Mouse (Mus musculus): ENCODE results near the gene Notch3. TPM values are rescaled to one million over a fixed set of nuclear protein-coding genes. Genes with fewer than 3 reads are reported as not detected.

Notch3 gene
- polyA plus RNA-seq, 1 experiment from 2014 or later = 26.8 TPM

- DNase-seq (ENCODE audit: low spot score) (no peak), ATAC-seq (replicated peaks; ENCODE audit: low FRiP score) (no peak)
- Histone ChIP-seq H3K27me3 (ENCODE audit: control insufficient read depth, insufficient read depth, low read length) (no peaks in the 10 kb centered on the region), H3K4me3 (ENCODE audit: low read depth, low read length) (no peak overlapping the region), H3K4me2 (ENCODE audit: low read depth, low read length, severe bottlenecking) (no peak overlapping the region), H3K4me1 (replicated peaks; ENCODE audit: control insufficient read depth, insufficient read depth, low read length) (no peaks in the 10 kb centered on the region), H3K9me3 (ENCODE audit: control insufficient read depth, low read length) (no peaks in the 10 kb centered on the region), H3K36me3 (ENCODE audit: control insufficient read depth, insufficient read depth, low read length) (peaks cover 28% of the 10 kb centered on the region), H3K9ac (ENCODE audit: low read length) (no peak overlapping the region), H3K27ac (ENCODE audit: low read depth, low read length) (no peak overlapping the region)
- WGBS = 87% methylated on average over 2 of the region's 2 CpGs
These were observed 33.1 kb upstream of the Notch3 start for GRCm38 (mm10) chr17:32199796-32200195.

- H3K36me3 ChIP-seq (ENCODE audit: control insufficient read depth, insufficient read depth, low read length) = peaks cover 25% of the 10 kb centered on the region
- H3K4me3 ChIP-seq (ENCODE audit: low read depth, low read length) = no peak overlapping the region
- H3K9ac ChIP-seq (ENCODE audit: low read length) = no peak overlapping the region
- DNase-seq (ENCODE audit: low spot score) (no peak), ATAC-seq (replicated peaks; ENCODE audit: low FRiP score) (no peak)
- 91% methylated on average over 14 of the region's 14 CpGs for WGBS
- H3K4me1 ChIP-seq (replicated peaks; ENCODE audit: control insufficient read depth, insufficient read depth, low read length) = no peaks in the 10 kb centered on the region
- no peak overlapping the region for H3K4me2 ChIP-seq (ENCODE audit: low read depth, low read length, severe bottlenecking)
- no peak overlapping the region for H3K27ac ChIP-seq (ENCODE audit: low read depth, low read length)
- H3K27me3 ChIP-seq (ENCODE audit: control insufficient read depth, insufficient read depth, low read length) = no peaks in the 10 kb centered on the region
- H3K9me3 ChIP-seq (ENCODE audit: control insufficient read depth, low read length) = no peaks in the 10 kb centered on the region
These were observed 30.5 kb upstream of the Notch3 start for GRCm38 (mm10) chr17:32197156-32197555.

DNA sequence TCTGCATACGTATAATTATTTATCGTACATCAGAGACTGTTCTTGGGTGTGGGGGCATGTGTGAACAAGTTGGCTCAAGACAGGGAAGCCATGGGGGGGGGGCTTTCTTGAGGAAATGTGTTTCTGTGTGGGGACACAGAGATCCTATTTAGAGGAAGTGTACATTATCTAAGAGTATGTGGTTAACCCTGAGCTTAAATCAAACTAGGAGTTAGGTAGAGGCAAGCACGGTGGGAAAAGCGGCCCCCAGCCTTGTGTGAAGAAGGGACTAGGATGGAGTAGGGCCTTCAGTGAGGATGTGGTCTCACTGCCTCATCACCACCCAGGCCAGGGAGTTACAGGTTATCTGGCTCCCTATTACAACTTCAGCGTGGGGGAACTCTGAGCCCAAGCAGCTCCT lies 29.1 kb upstream of the Notch3 start:
- Histone ChIP-seq H3K4me2 (ENCODE audit: low read depth, low read length, severe bottlenecking) (no peak overlapping the region), H3K27ac (ENCODE audit: low read depth, low read length) (no peak overlapping the region), H3K9me3 (ENCODE audit: control insufficient read depth, low read length) (no peaks in the 10 kb centered on the region), H3K4me1 (replicated peaks; ENCODE audit: control insufficient read depth, insufficient read depth, low read length) (no peaks in the 10 kb centered on the region), H3K9ac (ENCODE audit: low read length) (no peak overlapping the region), H3K4me3 (ENCODE audit: low read depth, low read length) (no peak overlapping the region), H3K36me3 (ENCODE audit: control insufficient read depth, insufficient read depth, low read length) (peaks cover 21% of the 10 kb centered on the region), H3K27me3 (ENCODE audit: control insufficient read depth, insufficient read depth, low read length) (no peaks in the 10 kb centered on the region)
- DNase-seq (ENCODE audit: low spot score) (no peak), ATAC-seq (replicated peaks; ENCODE audit: low FRiP score) (no peak)
- WGBS = 94% methylated on average over 5 of the region's 5 CpGs

GRCm38 (mm10) chr17:32193010-32193409 lies 26.4 kb upstream of the Notch3 start:
- Histone ChIP-seq H3K4me3 (ENCODE audit: low read depth, low read length) (no peak overlapping the region), H3K27me3 (ENCODE audit: control insufficient read depth, insufficient read depth, low read length) (peaks cover 9% of the 10 kb centered on the region; the same call in 1 of the 2 replicates), H3K4me2 (ENCODE audit: low read depth, low read length, severe bottlenecking) (no peak overlapping the region), H3K4me1 (replicated peaks; ENCODE audit: control insufficient read depth, insufficient read depth, low read length) (peaks cover 4% of the 10 kb centered on the region), H3K9me3 (ENCODE audit: control insufficient read depth, low read length) (no peaks in the 10 kb centered on the region), H3K9ac (ENCODE audit: low read length) (no peak overlapping the region), H3K36me3 (ENCODE audit: control insufficient read depth, insufficient read depth, low read length) (peaks cover 8% of the 10 kb centered on the region), H3K27ac (ENCODE audit: low read depth, low read length) (no peak overlapping the region)
- no peak for ATAC-seq (replicated peaks; ENCODE audit: low FRiP score)
- no peak for DNase-seq (ENCODE audit: low spot score)
- WGBS = 87% methylated on average over 5 of the region's 5 CpGs

DNA sequence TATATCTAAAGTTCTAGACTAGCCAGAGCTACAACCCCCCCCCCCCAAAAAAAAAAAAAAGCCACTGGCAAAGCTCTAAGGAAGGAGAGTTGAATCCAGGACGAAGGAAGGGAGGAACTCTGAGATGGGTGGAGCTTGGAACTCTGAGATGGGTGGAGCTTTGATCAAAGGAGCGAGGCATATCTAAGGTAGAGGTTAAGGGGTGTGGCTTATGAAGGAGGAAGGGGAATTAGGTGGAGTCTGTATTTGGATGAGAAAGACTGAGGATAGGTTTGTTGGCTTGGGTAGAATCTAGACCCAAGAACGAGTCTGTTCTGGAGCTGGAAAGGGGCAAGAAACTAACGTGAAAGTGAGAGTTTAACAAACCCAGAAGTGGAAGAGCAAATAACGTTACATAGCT lies 23.2 kb upstream of the Notch3 start:
- ATAC-seq (replicated peaks; ENCODE audit: low FRiP score) = no peak
- H3K9me3 ChIP-seq (ENCODE audit: control insufficient read depth, low read length) = no peaks in the 10 kb centered on the region
- H3K27ac ChIP-seq (ENCODE audit: low read depth, low read length) = no peak overlapping the region
- no peak for DNase-seq (ENCODE audit: low spot score)
- no peaks in the 10 kb centered on the region for H3K36me3 ChIP-seq (ENCODE audit: control insufficient read depth, insufficient read depth, low read length)
- no peak overlapping the region for H3K4me3 ChIP-seq (ENCODE audit: low read depth, low read length)
- 11% methylated on average over 5 of the region's 5 CpGs for WGBS
- peaks cover 10% of the 10 kb centered on the region; the same call in 1 of the 2 replicates for H3K27me3 ChIP-seq (ENCODE audit: control insufficient read depth, insufficient read depth, low read length)
- H3K9ac ChIP-seq (ENCODE audit: low read length) = no peak overlapping the region
- H3K4me1 ChIP-seq (replicated peaks; ENCODE audit: control insufficient read depth, insufficient read depth, low read length) = peaks cover 4% of the 10 kb centered on the region
- peak overlapping the region; percentile 74; the same call in 1 of the 2 replicates for H3K4me2 ChIP-seq (ENCODE audit: low read depth, low read length, severe bottlenecking)

DNA sequence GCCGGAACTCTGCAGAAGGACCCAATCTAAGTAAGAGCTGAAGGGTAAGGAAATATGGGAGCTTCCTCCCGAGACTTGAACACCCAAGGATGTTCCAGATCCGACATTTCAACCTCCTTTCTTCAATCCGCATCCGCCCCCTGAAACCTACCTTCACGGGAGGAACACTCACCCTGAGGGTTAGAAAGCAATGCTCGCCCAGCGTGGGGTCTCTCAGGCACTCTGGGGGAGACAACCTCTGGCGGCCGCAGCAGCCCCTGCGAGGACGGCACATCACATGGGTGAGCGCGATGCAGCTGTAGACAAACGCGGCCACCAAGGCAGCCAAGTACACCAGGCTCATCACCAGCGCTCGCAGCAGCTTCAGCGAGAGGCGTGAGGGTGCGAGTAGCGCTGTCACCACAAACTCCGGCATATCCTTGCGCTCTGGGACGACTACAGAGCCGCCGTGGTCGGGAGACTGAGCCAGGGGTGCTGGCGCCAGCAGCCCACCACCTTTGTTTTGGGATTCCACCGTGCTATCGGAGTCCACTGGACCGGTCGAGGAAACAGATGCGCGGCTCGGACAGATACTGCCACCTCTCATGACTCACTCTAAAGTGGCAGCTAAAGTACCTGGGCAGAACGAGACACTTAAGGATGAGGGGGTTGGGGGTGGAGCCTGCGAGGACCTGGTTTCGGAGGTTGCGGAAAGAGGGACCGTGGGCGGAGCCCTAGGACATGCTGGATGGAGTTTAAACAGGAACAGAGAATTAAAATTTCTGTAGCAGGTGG lies 22.4 kb upstream of the Notch3 start, which contains the start of gene Ephx3:
Ephx3 (minus strand) TSS at position 687 of the 774 bp plus-strand sequence.
- ATAC-seq (replicated peaks; ENCODE audit: low FRiP score) = no peak
- 5% methylated on average over 42 of the region's 42 CpGs for WGBS
- peak within 1 kb of the TSS; percentile 54 for H3K9ac ChIP-seq (ENCODE audit: low read length)
- peaks cover 4% of the 10 kb centered on the region for H3K4me1 ChIP-seq (replicated peaks; ENCODE audit: control insufficient read depth, insufficient read depth, low read length)
- DNase-seq (ENCODE audit: low spot score) = peak; percentile 60
- no peaks in the 10 kb centered on the region for H3K9me3 ChIP-seq (ENCODE audit: control insufficient read depth, low read length)
- peaks cover 10% of the 10 kb centered on the region; the same call in 1 of the 2 replicates for H3K27me3 ChIP-seq (ENCODE audit: control insufficient read depth, insufficient read depth, low read length)
- H3K36me3 ChIP-seq (ENCODE audit: control insufficient read depth, insufficient read depth, low read length) = no peaks in the 10 kb centered on the region
- H3K4me3 ChIP-seq (ENCODE audit: low read depth, low read length) = peak within 1 kb of the TSS; percentile 33
- H3K4me2 ChIP-seq (ENCODE audit: low read depth, low read length, severe bottlenecking) = peak within 1 kb of the TSS; percentile 74
- H3K27ac ChIP-seq (ENCODE audit: low read depth, low read length) = no peak within 1 kb of the TSS

GRCm38 (mm10) chr17:32183017-32183416 lies 16.4 kb upstream of the Notch3 start:
- Histone ChIP-seq H3K4me3 (ENCODE audit: low read depth, low read length) (no peak overlapping the region), H3K4me2 (ENCODE audit: low read depth, low read length, severe bottlenecking) (no peak overlapping the region), H3K27ac (ENCODE audit: low read depth, low read length) (no peak overlapping the region), H3K36me3 (ENCODE audit: control insufficient read depth, insufficient read depth, low read length) (no peaks in the 10 kb centered on the region), H3K9me3 (ENCODE audit: control insufficient read depth, low read length) (no peaks in the 10 kb centered on the region), H3K9ac (ENCODE audit: low read length) (no peak overlapping the region), H3K27me3 (ENCODE audit: control insufficient read depth, insufficient read depth, low read length) (peaks cover 1% of the 10 kb centered on the region; the same call in 1 of the 2 replicates), H3K4me1 (replicated peaks; ENCODE audit: control insufficient read depth, insufficient read depth, low read length) (peaks cover 3% of the 10 kb centered on the region; the same call in 1 of the 2 replicates)
- ATAC-seq (replicated peaks; ENCODE audit: low FRiP score) = no peak
- DNase-seq (ENCODE audit: low spot score) = peak; percentile 65
- WGBS = 15% methylated on average over 8 of the region's 8 CpGs

- Histone ChIP-seq H3K9ac (ENCODE audit: low read length) (no peak overlapping the region), H3K4me2 (ENCODE audit: low read depth, low read length, severe bottlenecking) (no peak overlapping the region), H3K36me3 (ENCODE audit: control insufficient read depth, insufficient read depth, low read length) (no peaks in the 10 kb centered on the region), H3K4me3 (ENCODE audit: low read depth, low read length) (no peak overlapping the region), H3K27me3 (ENCODE audit: control insufficient read depth, insufficient read depth, low read length) (no peaks in the 10 kb centered on the region), H3K4me1 (replicated peaks; ENCODE audit: control insufficient read depth, insufficient read depth, low read length) (peaks cover 3% of the 10 kb centered on the region; the same call in 1 of the 2 replicates), H3K27ac (ENCODE audit: low read depth, low read length) (peak overlapping the region; percentile 58; the same call in 1 of the 2 replicates), H3K9me3 (ENCODE audit: control insufficient read depth, low read length) (no peaks in the 10 kb centered on the region)
- DNase-seq (ENCODE audit: low spot score) (no peak), ATAC-seq (replicated peaks; ENCODE audit: low FRiP score) (peak; percentile 69)
- 44% methylated on average over 11 of the region's 11 CpGs for WGBS
These were observed 13.2 kb upstream of the Notch3 start for GRCm38 (mm10) chr17:32179621-32180491.

All from forebrain, embryonic 11.5 days (tissue).